Mouse (Mus musculus): ENCODE measurements around the gene Prpf18.
"Not testable (repeated sequence)": the region's sequence is repeated elsewhere in the genome, so short reads cannot be mapped to it uniquely, and the experiment has no call there.

Gene Prpf18

GRCm38 (mm10) chr2:4651500-4652285 lies at the start of gene Prpf18:
Gene Prpf18 (minus strand): TSS chr2:4652113.
- peak; percentile 87 for DNase-seq (ENCODE audit: low read depth, low spot score)

DNA sequence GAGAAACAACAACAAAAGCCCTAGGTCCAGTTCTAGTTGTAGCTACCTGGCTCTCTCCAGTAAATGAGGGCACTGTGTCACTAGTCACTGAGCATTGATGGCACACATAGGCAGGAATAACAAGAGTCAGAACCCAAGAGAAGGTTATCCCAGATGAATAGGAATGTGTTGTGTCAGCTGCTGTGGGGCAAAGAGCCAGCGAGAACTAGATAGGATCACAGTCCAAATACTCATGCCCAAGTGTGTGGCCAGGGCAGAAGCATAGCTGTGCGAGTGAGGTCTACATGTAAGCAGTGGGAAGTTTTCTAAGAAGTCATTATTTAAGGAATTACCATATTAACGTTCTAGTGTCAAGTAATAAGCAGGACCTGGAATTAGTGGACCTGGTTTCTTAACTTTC lies 28.0 kb upstream of the Prpf18 start:
- no peak for DNase-seq (ENCODE audit: low read depth, low spot score)

- DNase-seq (ENCODE audit: low read depth, low spot score) = no peak
These were observed 19.7 kb upstream of the Prpf18 start for GRCm38 (mm10) chr2:4671636-4672035.

GRCm38 (mm10) chr2:4669701-4670100 lies 17.8 kb upstream of the Prpf18 start:
- no peak for DNase-seq (ENCODE audit: low read depth, low spot score)

DNA sequence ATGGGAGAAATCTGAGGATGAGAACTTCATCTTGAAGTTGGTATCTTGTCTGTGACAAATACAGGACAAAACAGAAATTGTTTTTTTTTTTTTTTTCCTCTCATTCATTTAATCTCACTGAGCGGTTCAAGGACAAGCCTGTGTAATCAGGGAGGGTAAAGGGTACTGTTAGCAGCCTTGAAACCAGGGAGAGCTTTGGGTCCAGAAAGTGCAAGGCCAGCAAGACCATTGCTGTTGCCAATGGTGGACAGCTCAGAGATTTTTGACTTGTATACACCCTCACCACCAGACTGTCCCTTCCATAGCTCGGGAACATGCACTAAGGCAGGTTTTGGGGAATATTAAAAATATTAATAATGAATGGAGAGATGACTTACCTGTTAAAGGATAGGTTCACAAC lies 16.7 kb upstream of the Prpf18 start:
- no peak for DNase-seq (ENCODE audit: low read depth, low spot score)

DNA sequence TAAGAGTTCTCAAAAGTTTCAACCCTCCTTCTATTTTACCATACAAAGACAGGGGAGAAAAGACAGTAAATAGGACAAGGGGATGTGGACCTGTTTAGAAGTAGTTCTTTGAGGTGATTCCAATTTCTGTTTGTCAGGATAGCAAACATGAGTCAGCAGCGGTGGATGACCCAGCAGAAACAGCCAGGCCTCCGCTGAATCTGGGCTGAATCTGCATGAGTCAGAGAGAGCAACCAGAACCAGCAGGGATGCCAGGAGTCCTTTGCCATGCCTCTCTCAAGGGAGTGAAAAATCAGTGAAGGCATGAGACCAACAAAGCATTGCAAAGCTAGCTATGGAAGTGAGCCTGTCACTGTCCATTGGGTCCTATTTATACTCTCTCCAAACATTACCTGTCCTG lies 8.8 kb upstream of the Prpf18 start:
- DNase-seq (ENCODE audit: low read depth, low spot score) = peak; percentile 24

- DNase-seq (ENCODE audit: low read depth, low spot score) = no peak
These were observed 2.3 kb downstream of the Prpf18 start for GRCm38 (mm10) chr2:4649646-4650045.

DNA sequence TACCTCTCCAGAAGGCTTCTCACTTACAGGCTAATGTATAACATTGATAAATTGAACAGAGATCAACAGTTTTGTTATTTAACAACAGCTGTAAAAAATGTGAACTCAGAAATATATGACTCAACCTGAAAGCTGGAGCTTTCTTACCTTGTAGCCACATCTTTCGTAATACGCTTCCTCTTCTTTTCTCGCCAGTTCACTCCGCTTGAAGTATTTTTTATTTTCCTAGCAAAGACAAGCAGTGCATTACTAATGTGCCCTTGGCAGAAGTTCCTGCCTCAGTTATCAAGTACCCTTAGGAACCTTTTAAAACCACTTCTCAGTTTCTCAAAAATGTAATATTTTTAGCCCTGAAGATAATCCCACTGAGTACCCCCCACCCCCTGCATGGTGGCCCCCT lies 3.8 kb downstream of the Prpf18 start:
- no peak for DNase-seq (ENCODE audit: low read depth, low spot score)

DNA sequence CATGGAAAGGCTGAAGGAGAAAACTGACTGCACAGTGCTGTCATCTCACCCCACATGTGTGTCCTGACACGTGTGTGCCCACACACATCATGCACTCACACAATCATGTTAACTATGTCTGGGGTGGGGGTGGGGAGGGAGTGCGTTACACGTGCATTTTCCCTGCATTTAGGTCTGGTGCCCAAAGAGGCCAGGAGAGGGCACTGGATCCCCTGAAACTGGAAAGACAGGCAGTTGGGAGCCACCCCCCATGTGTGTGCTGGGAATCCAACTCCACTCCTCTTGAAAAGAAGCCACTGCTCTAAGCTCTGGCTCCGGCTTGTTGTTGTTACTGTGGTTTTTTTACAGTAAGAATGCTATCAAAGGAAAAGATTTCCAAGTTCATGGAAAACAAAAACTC lies 6.8 kb downstream of the Prpf18 start:
- no peak for DNase-seq (ENCODE audit: low read depth, low spot score)

GRCm38 (mm10) chr2:4638189-4638588 lies 13.7 kb downstream of the Prpf18 start:
- no peak for DNase-seq (ENCODE audit: low read depth, low spot score)

DNA sequence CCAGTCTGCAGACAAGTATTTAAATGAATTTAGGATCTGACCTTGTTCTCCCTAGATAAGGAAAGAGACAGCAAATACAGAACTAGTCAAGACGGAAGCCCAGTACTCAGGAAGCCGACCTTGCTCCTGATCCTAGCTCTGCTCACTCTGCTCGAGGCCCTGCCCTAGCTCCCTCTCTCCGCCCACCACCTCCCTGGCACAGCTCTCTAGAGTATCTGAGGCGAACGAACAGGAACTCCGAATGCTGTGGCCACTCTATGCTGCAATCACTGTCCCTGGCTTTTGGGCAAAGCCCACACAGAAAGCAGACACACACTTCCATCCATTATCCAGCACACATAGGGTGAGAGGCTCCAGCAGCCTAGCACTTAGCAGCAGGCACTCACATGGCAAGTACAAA lies 15.3 kb downstream of the Prpf18 start:
- DNase-seq (ENCODE audit: low read depth, low spot score) = no peak

DNA sequence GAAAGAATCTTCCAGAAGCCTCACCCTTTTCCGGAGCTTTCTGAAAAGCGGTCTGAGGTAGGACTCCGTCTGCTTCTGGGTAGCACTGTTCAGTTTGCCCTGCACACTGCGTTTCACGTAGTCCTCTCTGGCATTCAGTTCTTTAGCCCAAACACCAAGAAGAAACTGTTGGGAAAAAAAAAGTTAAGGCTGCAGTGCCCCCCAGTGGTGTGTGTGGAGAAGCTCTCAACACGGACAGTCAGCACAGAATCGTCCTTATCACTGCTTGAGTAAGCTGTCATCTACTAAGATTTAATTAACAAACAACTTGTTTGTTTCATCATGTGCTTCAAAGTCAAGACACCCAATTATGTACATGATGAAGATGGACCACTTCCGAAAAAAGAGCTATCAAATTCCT lies 16.1 kb downstream of the Prpf18 start:
- no peak for DNase-seq (ENCODE audit: low read depth, low spot score)

DNA sequence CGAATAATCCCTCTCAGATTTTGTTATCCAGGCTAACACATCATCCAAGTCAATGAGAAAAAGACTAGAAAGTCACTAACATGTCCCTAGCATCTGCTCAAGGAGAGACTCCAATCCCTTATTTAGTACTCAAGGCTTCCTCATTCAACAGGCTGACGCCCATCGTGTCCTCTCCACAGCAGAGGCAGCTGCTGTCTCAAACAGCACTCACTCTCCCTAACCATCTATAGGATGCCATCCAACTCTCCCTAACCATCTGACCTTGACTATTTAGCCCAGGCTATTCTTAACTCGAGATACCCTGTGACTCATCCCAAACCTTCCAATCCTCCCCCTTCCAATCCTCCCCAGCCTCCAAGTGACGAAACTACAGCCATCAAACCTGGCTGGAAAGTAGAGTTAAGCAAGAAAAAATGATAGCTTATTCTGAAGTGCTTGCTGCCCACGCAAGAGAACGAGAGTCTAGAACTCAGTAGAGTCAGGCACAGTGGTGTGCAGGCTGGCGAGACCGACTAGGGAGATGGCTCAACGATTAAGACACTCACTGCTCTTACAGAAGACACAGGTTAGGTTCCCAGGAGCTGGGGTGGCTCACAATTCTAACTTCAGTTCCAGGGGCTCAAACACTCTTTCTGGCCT lies 21.6 kb downstream of the Prpf18 start:
- DNase-seq (ENCODE audit: low read depth, low spot score) = no peak

GRCm38 (mm10) chr2:4629470-4629869 lies 22.4 kb downstream of the Prpf18 start:
- DNase-seq (ENCODE audit: low read depth, low spot score) = no peak

GRCm38 (mm10) chr2:4628920-4629319 lies 23.0 kb downstream of the Prpf18 start:
- DNase-seq (ENCODE audit: low read depth, low spot score) = no peak

DNA sequence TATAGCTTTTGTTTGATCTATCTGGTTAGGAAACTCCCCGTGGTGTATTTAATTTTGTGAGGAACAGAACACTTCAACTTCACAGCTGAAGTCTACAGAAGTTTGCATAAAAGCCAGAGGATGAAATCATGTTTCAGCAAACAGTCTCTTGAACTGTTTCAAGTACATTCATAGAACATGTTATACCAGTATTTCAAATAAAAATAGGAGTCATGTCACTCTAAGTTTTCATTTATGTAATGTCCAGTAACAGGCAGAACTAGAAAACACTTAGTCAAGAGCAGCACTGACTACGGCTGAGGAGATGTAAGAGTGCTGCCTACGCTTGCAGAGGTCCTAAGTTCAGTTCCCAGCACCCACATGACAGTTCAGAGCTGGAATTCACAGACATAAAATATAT lies 25.0 kb downstream of the Prpf18 start:
- no peak for DNase-seq (ENCODE audit: low read depth, low spot score)

- DNase-seq (ENCODE audit: low read depth, low spot score) = no peak
These were observed 30.4 kb downstream of the Prpf18 start for GRCm38 (mm10) chr2:4621471-4621985.

DNA sequence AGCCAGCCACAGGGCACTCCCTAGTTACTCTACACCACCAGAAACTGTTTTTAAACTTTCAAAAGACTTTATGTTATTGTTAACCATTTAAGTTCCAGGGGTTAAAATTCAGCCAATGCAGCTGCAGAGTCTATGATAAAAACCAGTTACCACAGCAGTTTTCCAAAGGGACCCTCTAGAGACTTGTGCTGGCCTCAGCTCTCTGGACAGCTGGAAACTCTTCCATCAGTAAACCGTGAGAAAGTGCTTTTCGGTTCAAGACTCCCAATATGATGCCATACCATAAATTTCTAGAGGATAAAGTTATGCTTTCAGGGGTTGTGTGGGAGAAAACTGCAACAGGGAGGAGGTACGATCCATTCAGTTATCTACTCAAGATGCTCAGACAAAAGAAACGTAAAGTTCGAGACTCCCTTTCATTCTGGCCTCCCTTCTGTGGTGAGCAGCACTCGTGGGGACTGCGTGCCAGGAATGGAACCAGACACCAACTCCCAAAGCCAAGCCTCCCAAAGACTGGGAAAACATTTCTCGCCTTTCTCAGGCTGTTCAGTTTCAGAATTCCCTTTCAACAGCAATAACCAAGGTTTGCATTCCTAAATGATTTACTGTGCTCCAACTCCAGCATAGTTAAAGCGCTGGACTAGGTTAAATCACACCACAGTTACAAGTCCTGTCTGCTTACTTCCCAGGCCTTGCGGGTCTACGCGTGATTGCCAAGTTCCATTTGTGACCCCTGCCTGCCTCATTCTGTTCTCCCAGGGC lies 31.1 kb downstream of the Prpf18 start:
- no peak for DNase-seq (ENCODE audit: low read depth, low spot score)

DNA sequence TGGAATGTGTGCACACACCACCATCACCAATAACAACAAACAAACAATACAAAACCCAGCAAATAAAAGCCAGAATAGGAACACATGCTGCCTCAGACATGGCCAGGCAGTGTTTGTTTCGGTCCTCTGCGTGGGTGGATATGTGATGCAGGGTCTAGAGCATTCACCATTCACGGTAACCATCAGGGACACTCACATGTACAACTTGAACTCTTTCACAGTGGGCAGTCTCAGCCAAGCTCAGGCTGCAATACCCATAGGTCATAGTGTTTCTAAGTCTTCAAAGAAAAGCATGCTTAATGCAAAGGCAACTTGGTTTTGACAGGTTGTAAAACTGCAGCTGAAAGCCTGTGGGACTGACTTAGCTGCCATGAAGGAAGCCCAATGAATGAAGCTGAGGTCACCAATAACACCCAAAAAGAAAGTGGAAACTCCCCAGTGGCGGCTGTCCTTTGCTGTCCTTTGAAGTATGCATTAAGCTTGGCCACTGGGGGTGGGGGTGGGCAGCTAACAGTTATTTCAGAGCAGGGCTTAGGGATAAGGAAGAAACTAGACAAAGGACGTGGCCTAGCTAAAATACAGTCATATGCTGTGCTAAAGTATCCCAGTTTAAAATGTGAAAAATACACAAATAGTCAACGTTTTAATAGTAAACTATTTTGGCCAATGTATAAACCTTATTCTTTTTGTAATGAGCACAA lies 31.9 kb downstream of the Prpf18 start:
- DNase-seq (ENCODE audit: low read depth, low spot score) = no peak

DNA sequence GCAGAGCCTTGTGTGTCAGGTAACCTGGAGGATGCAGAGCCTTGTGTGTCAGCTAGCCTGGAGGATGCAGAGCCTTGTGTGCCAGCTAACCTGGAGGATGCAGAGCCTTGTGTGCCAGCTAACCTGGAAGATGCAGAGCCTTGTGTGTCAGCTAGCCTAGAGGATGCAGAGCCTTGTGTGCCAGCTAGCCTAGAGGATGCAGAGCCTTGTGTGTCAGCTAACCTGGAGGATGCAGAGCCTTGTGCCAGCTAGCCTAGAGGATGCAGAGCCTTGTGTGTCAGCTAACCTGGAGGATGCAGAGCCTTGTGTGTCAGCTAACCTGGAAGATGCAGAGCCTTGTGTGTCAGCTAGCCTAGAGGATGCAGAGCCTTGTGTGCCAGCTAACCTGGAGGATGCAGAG lies 32.8 kb downstream of the Prpf18 start:
- DNase-seq (ENCODE audit: low read depth, low spot score) = not testable (repeated sequence)

DNA sequence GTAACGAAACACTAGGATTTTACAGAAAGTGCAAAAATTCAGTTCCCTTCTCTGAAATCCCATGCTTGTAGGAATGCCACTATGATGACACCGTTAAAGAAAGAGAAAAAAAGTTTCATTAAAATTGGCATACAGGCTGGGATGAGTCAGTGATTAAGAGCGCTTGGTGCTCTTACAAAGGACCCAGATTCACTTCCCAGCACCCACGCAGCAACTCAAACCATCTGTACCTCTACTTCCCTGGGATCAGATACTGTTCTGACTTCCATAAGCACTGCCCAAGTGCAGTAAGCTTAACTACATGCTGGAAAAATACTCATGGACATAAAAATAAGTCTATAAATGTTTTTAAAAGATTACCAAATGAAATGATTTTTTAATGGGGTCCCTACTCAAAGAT lies 34.9 kb downstream of the Prpf18 start:
- no peak for DNase-seq (ENCODE audit: low read depth, low spot score)

- DNase-seq (ENCODE audit: low read depth, low spot score) = no peak
These were observed 36.8 kb downstream of the Prpf18 start for GRCm38 (mm10) chr2:4615014-4615546.

Measured in c-Kit-negative CD71-positive TER-119-positive erythroid progenitor cells, embryonic 14.5 days (primary cell).